Mouse (Mus musculus): ENCODE results near the gene Klhl13. TPM values are rescaled to one million over a fixed set of nuclear protein-coding genes. Genes with fewer than 3 reads are reported as not detected.

Gene Klhl13
- 92.7 and 95.4 TPM in 2 replicates for polyA plus RNA-seq (2014; fragmentation: Nextera tagmentation; extraction: Ambion mirVana)

DNA sequence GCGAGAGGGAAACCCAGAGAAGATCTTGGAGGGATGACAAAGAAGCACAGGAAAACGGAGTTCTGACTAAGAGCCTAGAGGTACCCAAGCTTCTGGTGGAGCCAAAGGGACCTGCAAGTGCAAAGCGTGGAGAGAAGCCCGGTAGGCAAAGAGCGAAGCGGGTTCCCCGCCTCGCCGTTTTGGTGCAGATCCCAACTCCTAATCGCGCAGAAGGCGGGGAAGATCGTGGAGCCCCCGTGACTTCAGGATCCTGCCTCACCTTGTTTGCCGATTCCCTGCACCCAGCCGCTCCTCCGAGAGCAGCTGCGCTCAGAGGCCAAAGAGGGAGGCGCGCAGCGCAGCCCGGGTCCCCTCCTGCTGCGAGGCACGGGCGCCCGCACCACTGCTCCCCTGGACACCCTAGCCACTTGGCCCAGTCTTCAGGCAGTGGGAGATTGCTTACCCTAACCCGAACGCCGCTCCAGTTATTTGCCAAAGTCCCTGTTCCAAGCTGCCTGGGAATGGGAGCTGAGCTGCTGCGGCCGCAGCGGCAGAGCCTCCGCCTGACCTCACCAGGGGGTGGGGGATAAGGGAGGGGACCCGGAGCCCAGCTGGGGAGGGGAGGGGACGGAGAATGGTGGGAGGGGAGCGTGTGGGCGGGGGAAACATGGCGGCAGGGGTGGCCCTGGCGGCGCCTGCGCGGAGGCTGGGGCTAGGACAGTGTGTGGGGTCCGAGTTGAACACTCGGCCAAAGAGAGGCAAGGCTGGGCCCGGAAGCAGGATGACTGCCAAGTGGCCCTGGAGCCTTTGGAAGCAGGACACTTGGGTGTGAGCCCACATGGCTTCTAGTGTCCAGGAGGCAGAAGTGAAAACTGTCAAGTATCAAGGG is at the start of gene Klhl13:
Gene Klhl13 (minus strand): TSS at position 569 of the 868 bp plus-strand sequence.
- Histone ChIP-seq H3K4me1 (ENCODE audit: insufficient read depth) (no peaks in the 10 kb centered on the region), H3K4me2 (peak within 1 kb of the TSS; percentile 58), H3K4me3 (ENCODE audit: low read depth, low read length) (peak within 1 kb of the TSS; percentile 52), H3K9me3 (ENCODE audit: low read depth, low read length) (no peaks in the 10 kb centered on the region), H3K27ac (ENCODE audit: low read depth) (peak within 1 kb of the TSS; percentile 84), H3K27me3 (ENCODE audit: insufficient read depth, low read length) (no peaks in the 10 kb centered on the region), H3K36me3 (ENCODE audit: insufficient read depth) (no peaks in the 10 kb centered on the region), H3K9ac (peak within 1 kb of the TSS; percentile 65)
- WGBS = 6% methylated on average over 45 of the region's 45 CpGs
- ATAC-seq (ENCODE audit: insufficient read depth) = peak; percentile 97
- peak; percentile 83 for DNase-seq
- TF ChIP-seq CTCF (IDR thresholded peaks at IDR 0.05; ENCODE audit: low read depth) = no peak

DNA sequence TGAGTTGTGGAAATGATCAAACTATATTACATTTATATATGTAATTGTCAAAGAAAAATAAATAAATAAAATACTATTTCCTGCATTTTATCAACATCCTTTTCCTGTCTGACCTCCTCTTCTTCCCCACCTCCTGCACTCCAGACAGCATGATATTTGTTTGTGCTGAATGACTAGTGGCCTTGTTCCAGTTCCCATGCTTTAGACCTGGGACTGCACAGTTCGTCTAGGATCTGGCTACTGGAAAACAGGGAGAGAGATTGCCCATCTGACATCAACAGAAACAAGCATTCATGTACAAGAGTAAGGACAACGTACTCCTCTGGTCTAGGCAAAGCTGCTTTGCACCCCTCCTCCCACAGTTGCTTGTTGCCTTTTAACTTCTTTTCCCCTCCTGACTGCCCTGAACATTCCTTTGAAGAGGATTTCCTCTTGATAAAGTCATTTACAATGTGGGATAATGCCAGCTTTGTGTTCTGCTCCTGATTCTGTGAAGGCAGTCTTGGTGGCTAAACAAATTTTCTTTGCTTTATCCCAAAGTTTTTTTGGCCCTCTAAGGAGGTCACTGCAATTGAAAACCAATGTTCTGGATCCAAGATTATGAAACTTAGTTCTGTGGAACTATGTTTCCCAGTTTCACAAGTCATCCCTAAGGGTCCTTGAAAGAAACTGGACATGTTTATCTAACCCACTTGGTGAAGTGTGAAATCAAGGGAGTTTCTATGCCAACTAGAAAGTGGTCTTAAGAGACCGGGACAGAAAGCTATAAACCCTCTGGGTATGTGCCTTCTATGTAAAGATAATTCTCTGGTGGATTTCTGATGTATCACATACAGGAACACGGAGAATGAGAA is 44.6 kb upstream of the Klhl13 start:
- Histone ChIP-seq H3K4me3 (ENCODE audit: low read depth, low read length) (no peak overlapping the region), H3K4me1 (ENCODE audit: insufficient read depth) (no peaks in the 10 kb centered on the region), H3K4me2 (no peak overlapping the region), H3K9ac (no peak overlapping the region), H3K9me3 (ENCODE audit: low read depth, low read length) (no peaks in the 10 kb centered on the region), H3K27ac (ENCODE audit: low read depth) (no peak overlapping the region), H3K27me3 (ENCODE audit: insufficient read depth, low read length) (no peaks in the 10 kb centered on the region), H3K36me3 (ENCODE audit: insufficient read depth) (no peaks in the 10 kb centered on the region)
- no peak for TF ChIP-seq CTCF (IDR thresholded peaks at IDR 0.05; ENCODE audit: low read depth)
- ATAC-seq (ENCODE audit: insufficient read depth) (no peak; the same call in 1 of the 2 replicates), DNase-seq (peak; percentile 3)
- WGBS = 40% methylated on average over 4 of the region's 4 CpGs

DNA sequence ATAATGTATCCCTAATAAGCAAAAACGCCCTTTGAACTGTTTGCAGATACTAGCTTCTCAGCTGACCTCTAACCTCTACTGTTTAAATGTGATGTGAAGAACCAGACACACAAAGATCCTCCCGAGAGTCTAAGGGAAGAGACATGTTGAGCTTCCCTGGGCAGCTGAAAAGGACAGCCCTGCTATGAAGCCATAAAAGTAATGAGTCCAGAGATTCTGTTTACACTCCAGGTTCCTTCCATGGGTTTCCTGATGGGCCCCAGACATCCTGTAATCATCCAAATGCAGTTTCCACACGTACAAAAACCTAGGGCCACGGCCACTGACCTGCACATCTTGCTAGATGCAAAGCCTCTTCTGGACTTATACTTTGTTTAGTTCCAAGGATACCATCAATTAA is 23.8 kb upstream of the Klhl13 start:
- no peak for TF ChIP-seq CTCF (IDR thresholded peaks at IDR 0.05; ENCODE audit: low read depth)
- no peaks in the 10 kb centered on the region for H3K9me3 ChIP-seq (ENCODE audit: low read depth, low read length)
- DNase-seq (peak; percentile 16), ATAC-seq (ENCODE audit: insufficient read depth) (no peak)
- H3K4me3 ChIP-seq (ENCODE audit: low read depth, low read length) = no peak overlapping the region
- H3K4me2 ChIP-seq = no peak overlapping the region
- no peak overlapping the region for H3K27ac ChIP-seq (ENCODE audit: low read depth)
- no peak overlapping the region for H3K9ac ChIP-seq
- H3K27me3 ChIP-seq (ENCODE audit: insufficient read depth, low read length) = no peaks in the 10 kb centered on the region
- WGBS = 53% methylated on average over 4 of the region's 4 CpGs
- no peaks in the 10 kb centered on the region for H3K36me3 ChIP-seq (ENCODE audit: insufficient read depth)
- no peaks in the 10 kb centered on the region for H3K4me1 ChIP-seq (ENCODE audit: insufficient read depth)

DNA sequence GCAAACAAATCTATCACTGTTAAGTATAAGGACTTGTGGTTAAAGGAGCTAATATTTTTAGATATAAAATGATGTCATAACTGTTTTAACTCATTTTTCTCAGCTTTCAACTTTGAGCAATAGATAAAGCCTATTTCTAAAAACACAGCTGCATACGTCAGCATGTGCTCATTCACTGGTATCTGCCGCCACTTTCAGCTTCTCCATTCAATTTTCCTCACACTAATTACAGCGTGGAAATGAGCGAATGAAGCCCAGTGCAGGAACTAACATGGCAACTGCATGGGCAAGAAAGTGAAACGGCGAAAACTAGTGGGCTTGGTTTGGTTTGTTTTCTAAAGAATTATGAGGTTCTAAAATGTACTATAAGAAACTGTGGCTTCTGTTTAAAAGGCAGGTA is 1.4 kb downstream of the Klhl13 start:
- no peaks in the 10 kb centered on the region for H3K27me3 ChIP-seq (ENCODE audit: insufficient read depth, low read length)
- no peak for TF ChIP-seq CTCF (IDR thresholded peaks at IDR 0.05; ENCODE audit: low read depth)
- H3K4me1 ChIP-seq (ENCODE audit: insufficient read depth) = no peaks in the 10 kb centered on the region
- no peaks in the 10 kb centered on the region for H3K9me3 ChIP-seq (ENCODE audit: low read depth, low read length)
- no peak for ATAC-seq (ENCODE audit: insufficient read depth)
- H3K9ac ChIP-seq = peak overlapping the region; percentile 38; the same call in 1 of the 2 replicates
- H3K27ac ChIP-seq (ENCODE audit: low read depth) = no peak overlapping the region
- peak overlapping the region; percentile 58 for H3K4me2 ChIP-seq
- 49% methylated on average over 6 of the region's 6 CpGs for WGBS
- peak overlapping the region; percentile 52 for H3K4me3 ChIP-seq (ENCODE audit: low read depth, low read length)
- H3K36me3 ChIP-seq (ENCODE audit: insufficient read depth) = no peaks in the 10 kb centered on the region
- peak; percentile 11 for DNase-seq

GRCm38 (mm10) chrX:23360446-23360845 is 4.4 kb downstream of the Klhl13 start:
- Histone ChIP-seq H3K9me3 (ENCODE audit: low read depth, low read length) (no peaks in the 10 kb centered on the region), H3K36me3 (ENCODE audit: insufficient read depth) (no peaks in the 10 kb centered on the region), H3K4me2 (no peak overlapping the region), H3K4me1 (ENCODE audit: insufficient read depth) (no peaks in the 10 kb centered on the region), H3K4me3 (ENCODE audit: low read depth, low read length) (no peak overlapping the region), H3K27ac (ENCODE audit: low read depth) (no peak overlapping the region), H3K27me3 (ENCODE audit: insufficient read depth, low read length) (no peaks in the 10 kb centered on the region), H3K9ac (no peak overlapping the region)
- ATAC-seq (ENCODE audit: insufficient read depth) = no peak
- DNase-seq = no peak
- 88% methylated on average over 3 of the region's 3 CpGs for WGBS
- no peak for TF ChIP-seq CTCF (IDR thresholded peaks at IDR 0.05; ENCODE audit: low read depth)

DNA sequence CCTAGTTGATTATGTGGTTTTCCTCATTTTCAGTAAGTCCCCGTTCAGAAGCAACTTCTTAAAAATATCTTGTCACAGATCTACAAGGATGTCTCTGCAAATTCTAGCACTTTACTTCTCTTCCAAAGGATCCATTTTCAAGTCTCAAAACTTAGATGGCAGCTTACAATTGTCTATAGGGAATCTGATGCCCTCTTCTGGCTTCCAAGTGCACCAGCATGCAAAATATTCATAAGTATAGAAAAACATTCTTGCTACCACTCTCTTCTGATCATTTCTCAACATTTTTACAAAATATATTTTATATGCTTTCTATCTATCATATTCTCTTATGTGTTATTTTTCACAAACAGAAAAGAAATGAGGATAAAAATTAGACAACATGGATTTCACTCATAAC is 14.8 kb downstream of the Klhl13 start:
- no peaks in the 10 kb centered on the region for H3K27me3 ChIP-seq (ENCODE audit: insufficient read depth, low read length)
- no peak for ATAC-seq (ENCODE audit: insufficient read depth)
- H3K27ac ChIP-seq (ENCODE audit: low read depth) = no peak overlapping the region
- H3K9ac ChIP-seq = no peak overlapping the region
- H3K36me3 ChIP-seq (ENCODE audit: insufficient read depth) = no peaks in the 10 kb centered on the region
- H3K4me3 ChIP-seq (ENCODE audit: low read depth, low read length) = no peak overlapping the region
- no peaks in the 10 kb centered on the region for H3K9me3 ChIP-seq (ENCODE audit: low read depth, low read length)
- no peak overlapping the region for H3K4me2 ChIP-seq
- no peak for TF ChIP-seq CTCF (IDR thresholded peaks at IDR 0.05; ENCODE audit: low read depth)
- DNase-seq = no peak
- WGBS = 92% methylated on average over 1 of the region's 1 CpGs
- H3K4me1 ChIP-seq (ENCODE audit: insufficient read depth) = no peaks in the 10 kb centered on the region

- Histone ChIP-seq H3K4me3 (ENCODE audit: low read depth, low read length) (no peak overlapping the region), H3K4me1 (ENCODE audit: insufficient read depth) (no peaks in the 10 kb centered on the region), H3K27ac (ENCODE audit: low read depth) (no peak overlapping the region), H3K36me3 (ENCODE audit: insufficient read depth) (no peaks in the 10 kb centered on the region), H3K9me3 (ENCODE audit: low read depth, low read length) (no peaks in the 10 kb centered on the region), H3K27me3 (ENCODE audit: insufficient read depth, low read length) (no peaks in the 10 kb centered on the region), H3K4me2 (no peak overlapping the region), H3K9ac (no peak overlapping the region)
- DNase-seq (peak; percentile 47), ATAC-seq (ENCODE audit: insufficient read depth) (no peak)
- peak; percentile 49 for TF ChIP-seq CTCF (IDR thresholded peaks at IDR 0.05; ENCODE audit: low read depth)
- WGBS = 43% methylated on average over 1 of the region's 1 CpGs
These were observed 36.8 kb downstream of the Klhl13 start for GRCm38 (mm10) chrX:23328116-23328515.

All from lung, embryonic 14.5 days (tissue).